Mouse (Mus musculus) C2C12 (cell line): Measurements from ENCODE around the gene Tnip2.

Experiments used
- CTCF ChIP-seq: IDR thresholded peaks from one replicate; pipeline ENCODE4 v1.5.1; 2011; ENCODE audit not compliant: control insufficient read depth, insufficient read depth, insufficient read length
- MAX ChIP-seq: IDR thresholded peaks from one replicate; pipeline ENCODE4 v1.6.1; 2011; ENCODE audit warnings: mild to moderate bottlenecking, control low read depth
- MYOD1 ChIP-seq: IDR thresholded peaks from one replicate; pipeline ENCODE4 v1.6.1; 2011; ENCODE audit warnings: low read depth; ENCODE audit not compliant: control insufficient read depth, insufficient read length
- USF1 ChIP-seq: IDR thresholded peaks from one replicate; pipeline ENCODE4 v1.6.1; 2011; ENCODE audit warnings: low read depth, mild to moderate bottlenecking, control low read depth, moderate library complexity

DNA sequence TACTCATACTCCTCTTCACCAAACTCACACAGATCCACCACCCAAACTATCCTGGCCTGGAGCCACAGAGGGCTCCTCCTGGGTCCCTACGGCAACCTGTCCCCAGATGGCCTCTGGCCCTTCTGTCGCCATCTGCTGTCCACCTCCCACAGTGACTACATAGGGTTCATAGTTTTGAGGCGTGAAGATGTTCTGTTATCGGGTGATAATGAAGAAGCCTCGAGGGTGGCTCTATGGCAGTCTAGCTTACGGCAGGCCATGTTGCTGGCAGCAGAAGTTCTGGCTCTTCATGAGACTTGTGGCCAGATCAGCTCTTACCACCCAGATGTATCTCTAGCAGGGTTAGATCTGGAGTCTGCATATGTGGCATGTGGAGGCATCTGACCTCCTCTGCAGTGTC is 11.0 kb downstream of the Tnip2 start:
- TF ChIP-seq CTCF (no peak), USF1 (no peak), MYOD1 (no peak), MAX (no peak)
